Mouse (Mus musculus): ENCODE data around the gene Timeless. TPM values are rescaled to one million over a fixed set of nuclear protein-coding genes. Genes with fewer than 3 reads are reported as not detected.
"Not testable (repeated sequence)": the region's sequence is repeated elsewhere in the genome, so short reads cannot be mapped to it uniquely, and the experiment has no call there.

The Timeless gene
- polyA plus RNA-seq, 1 experiment from 2014 or later = 58.4 TPM

GRCm38 (mm10) chr10:128194551-128195461 is 37.1 kb upstream of the Timeless start:
- peaks cover 17% of the 10 kb centered on the region for H3K4me1 ChIP-seq
- peak overlapping the region; percentile 26; the same call in 1 of the 2 replicates for H3K27ac ChIP-seq (replicated peaks)
- peak; percentile 88 for ATAC-seq (ENCODE audit: low FRiP score, low read depth)
- WGBS = 1% methylated on average over 61 of the region's 79 CpGs
- H3K9ac ChIP-seq (replicated peaks) = peak overlapping the region; percentile 79
- H3K27me3 ChIP-seq = peaks cover 38% of the 10 kb centered on the region
- H3K4me3 ChIP-seq = peak overlapping the region; percentile 71
- H3K9me3 ChIP-seq = no peaks in the 10 kb centered on the region
- no peaks in the 10 kb centered on the region for H3K36me3 ChIP-seq
- H3K4me2 ChIP-seq (replicated peaks) = peak overlapping the region; percentile 97

GRCm38 (mm10) chr10:128201856-128202255 is 30.0 kb upstream of the Timeless start:
- no peaks in the 10 kb centered on the region for H3K9me3 ChIP-seq
- WGBS = 81% methylated on average over 6 of the region's 6 CpGs
- H3K9ac ChIP-seq (replicated peaks) = no peak overlapping the region
- ATAC-seq (ENCODE audit: low FRiP score, low read depth) = no peak
- H3K36me3 ChIP-seq = peaks cover 7% of the 10 kb centered on the region; the same call in 1 of the 2 replicates
- no peak overlapping the region for H3K4me2 ChIP-seq (replicated peaks)
- H3K4me3 ChIP-seq = no peak overlapping the region
- H3K4me1 ChIP-seq = no peaks in the 10 kb centered on the region
- H3K27me3 ChIP-seq = peaks cover 4% of the 10 kb centered on the region; the same call in 1 of the 2 replicates
- H3K27ac ChIP-seq (replicated peaks) = no peak overlapping the region

GRCm38 (mm10) chr10:128204941-128205340 is 26.9 kb upstream of the Timeless start:
- 93% methylated on average over 15 of the region's 15 CpGs for WGBS

GRCm38 (mm10) chr10:128208326-128208725 is 23.5 kb upstream of the Timeless start:
- H3K27ac ChIP-seq (replicated peaks) = no peak overlapping the region
- no peak overlapping the region for H3K9ac ChIP-seq (replicated peaks)
- no peak overlapping the region for H3K4me2 ChIP-seq (replicated peaks)
- no peak overlapping the region for H3K4me3 ChIP-seq
- H3K27me3 ChIP-seq = peaks cover 5% of the 10 kb centered on the region
- 95% methylated on average over 10 of the region's 10 CpGs for WGBS
- no peaks in the 10 kb centered on the region for H3K9me3 ChIP-seq
- ATAC-seq (ENCODE audit: low FRiP score, low read depth) = no peak
- peaks cover 7% of the 10 kb centered on the region; the same call in 1 of the 2 replicates for H3K36me3 ChIP-seq
- peaks cover 16% of the 10 kb centered on the region for H3K4me1 ChIP-seq

More at GRCm38 (mm10) chr10:128204941-128205340, 26.9 kb upstream of the Timeless start:
- Histone ChIP-seq H3K4me2 (replicated peaks) (no peak overlapping the region), H3K36me3 (peaks cover 7% of the 10 kb centered on the region; the same call in 1 of the 2 replicates), H3K9me3 (no peaks in the 10 kb centered on the region), H3K4me1 (no peaks in the 10 kb centered on the region), H3K27ac (replicated peaks) (no peak overlapping the region), H3K9ac (replicated peaks) (no peak overlapping the region), H3K4me3 (no peak overlapping the region), H3K27me3 (no peaks in the 10 kb centered on the region)
- ATAC-seq (ENCODE audit: low FRiP score, low read depth) = no peak

GRCm38 (mm10) chr10:128209311-128210009 is 22.4 kb upstream of the Timeless start:
- WGBS = 92% methylated on average over 11 of the region's 11 CpGs
- Histone ChIP-seq H3K36me3 (peaks cover 7% of the 10 kb centered on the region; the same call in 1 of the 2 replicates), H3K4me3 (no peak overlapping the region), H3K9ac (replicated peaks) (no peak overlapping the region), H3K4me2 (replicated peaks) (no peak overlapping the region), H3K4me1 (peaks cover 16% of the 10 kb centered on the region), H3K27me3 (peaks cover 10% of the 10 kb centered on the region), H3K9me3 (no peaks in the 10 kb centered on the region), H3K27ac (replicated peaks) (no peak overlapping the region)
- no peak for ATAC-seq (ENCODE audit: low FRiP score, low read depth)

- no peaks in the 10 kb centered on the region for H3K9me3 ChIP-seq
- peaks cover 7% of the 10 kb centered on the region; the same call in 1 of the 2 replicates for H3K36me3 ChIP-seq
- no peak overlapping the region for H3K27ac ChIP-seq (replicated peaks)
- no peak for ATAC-seq (ENCODE audit: low FRiP score, low read depth)
- H3K9ac ChIP-seq (replicated peaks) = no peak overlapping the region
- 98% methylated on average over 2 of the region's 2 CpGs for WGBS
- H3K4me3 ChIP-seq = no peak overlapping the region
- H3K4me2 ChIP-seq (replicated peaks) = peak overlapping the region; percentile 82
- peaks cover 10% of the 10 kb centered on the region for H3K27me3 ChIP-seq
- H3K4me1 ChIP-seq = peaks cover 16% of the 10 kb centered on the region
Observed at GRCm38 (mm10) chr10:128210131-128210530, 21.7 kb upstream of the Timeless start.

GRCm38 (mm10) chr10:128210954-128211353 is 20.9 kb upstream of the Timeless start:
- peak overlapping the region; percentile 58 for H3K4me3 ChIP-seq
- no peaks in the 10 kb centered on the region for H3K9me3 ChIP-seq
- peaks cover 10% of the 10 kb centered on the region for H3K27me3 ChIP-seq
- H3K36me3 ChIP-seq = peaks cover 7% of the 10 kb centered on the region; the same call in 1 of the 2 replicates
- 31% methylated on average over 14 of the region's 14 CpGs for WGBS
- peak overlapping the region; percentile 82 for H3K4me2 ChIP-seq (replicated peaks)
- peak; percentile 10; the same call in 1 of the 2 replicates for ATAC-seq (ENCODE audit: low FRiP score, low read depth)
- H3K4me1 ChIP-seq = peaks cover 16% of the 10 kb centered on the region
- no peak overlapping the region for H3K27ac ChIP-seq (replicated peaks)
- peak overlapping the region; percentile 54 for H3K9ac ChIP-seq (replicated peaks)

GRCm38 (mm10) chr10:128211390-128212108 is 20.3 kb upstream of the Timeless start, which contains the start of gene Spryd4:
Spryd4 (minus strand) TSS chr10:128211807.
- Histone ChIP-seq H3K9me3 (no peaks in the 10 kb centered on the region), H3K4me2 (replicated peaks) (peak within 1 kb of the TSS; percentile 82), H3K36me3 (peaks cover 3% of the 10 kb centered on the region; the same call in 1 of the 2 replicates), H3K27me3 (peaks cover 10% of the 10 kb centered on the region), H3K9ac (replicated peaks) (peak within 1 kb of the TSS; percentile 54), H3K27ac (replicated peaks) (no peak within 1 kb of the TSS; the same call in 1 of the 2 replicates), H3K4me1 (peaks cover 16% of the 10 kb centered on the region), H3K4me3 (peak within 1 kb of the TSS; percentile 58)
- ATAC-seq (ENCODE audit: low FRiP score, low read depth) = peak; percentile 96
- under 1% methylated on average over 30 of the region's 30 CpGs for WGBS

GRCm38 (mm10) chr10:128212148-128212547 is 19.7 kb upstream of the Timeless start:
- Histone ChIP-seq H3K27me3 (peaks cover 10% of the 10 kb centered on the region), H3K27ac (replicated peaks) (no peak overlapping the region; the same call in 1 of the 2 replicates), H3K36me3 (no peaks in the 10 kb centered on the region), H3K9ac (replicated peaks) (no peak overlapping the region; the same call in 1 of the 2 replicates), H3K4me2 (replicated peaks) (peak overlapping the region; percentile 82), H3K4me3 (peak overlapping the region; percentile 58), H3K4me1 (peaks cover 16% of the 10 kb centered on the region), H3K9me3 (no peaks in the 10 kb centered on the region)
- ATAC-seq (ENCODE audit: low FRiP score, low read depth) = no peak; the same call in 1 of the 2 replicates
- 53% methylated on average over 6 of the region's 6 CpGs for WGBS

- Histone ChIP-seq H3K4me2 (replicated peaks) (peak overlapping the region; percentile 49), H3K9me3 (no peaks in the 10 kb centered on the region), H3K27ac (replicated peaks) (no peak overlapping the region), H3K4me1 (peaks cover 16% of the 10 kb centered on the region), H3K27me3 (peaks cover 10% of the 10 kb centered on the region), H3K4me3 (peak overlapping the region; percentile 27), H3K9ac (replicated peaks) (no peak overlapping the region; the same call in 1 of the 2 replicates), H3K36me3 (no peaks in the 10 kb centered on the region)
- 4% methylated on average over 18 of the region's 18 CpGs for WGBS
- ATAC-seq (ENCODE audit: low FRiP score, low read depth) = peak; percentile 42; the same call in 1 of the 2 replicates
Observed at GRCm38 (mm10) chr10:128212871-128213323, 19.0 kb upstream of the Timeless start.

GRCm38 (mm10) chr10:128214112-128214511 is 17.8 kb upstream of the Timeless start:
- H3K9ac ChIP-seq (replicated peaks); H3K4me2 ChIP-seq (replicated peaks); H3K9me3 ChIP-seq; ATAC-seq (ENCODE audit: low FRiP score, low read depth); H3K27ac ChIP-seq (replicated peaks); H3K36me3 ChIP-seq; H3K4me3 ChIP-seq: not testable (repeated sequence)
- H3K4me1 ChIP-seq = peaks cover 16% of the 10 kb centered on the region
- WGBS = 94% methylated on average over 4 of the region's 4 CpGs
- H3K27me3 ChIP-seq = peaks cover 10% of the 10 kb centered on the region

Measured in midbrain, embryonic 12.5 days (tissue).